Mouse (Mus musculus): ENCODE results near the gene Neurl4. TPM values are rescaled to one million over a fixed set of nuclear protein-coding genes. Genes with fewer than 3 reads are reported as not detected.
"Not testable (repeated sequence)": the region's sequence is repeated elsewhere in the genome, so short reads cannot be mapped to it uniquely, and the experiment has no call there.

The Neurl4 gene
- total and polyA plus RNA-seq, 2 experiments = 10.1 to 20.7 TPM

DNA sequence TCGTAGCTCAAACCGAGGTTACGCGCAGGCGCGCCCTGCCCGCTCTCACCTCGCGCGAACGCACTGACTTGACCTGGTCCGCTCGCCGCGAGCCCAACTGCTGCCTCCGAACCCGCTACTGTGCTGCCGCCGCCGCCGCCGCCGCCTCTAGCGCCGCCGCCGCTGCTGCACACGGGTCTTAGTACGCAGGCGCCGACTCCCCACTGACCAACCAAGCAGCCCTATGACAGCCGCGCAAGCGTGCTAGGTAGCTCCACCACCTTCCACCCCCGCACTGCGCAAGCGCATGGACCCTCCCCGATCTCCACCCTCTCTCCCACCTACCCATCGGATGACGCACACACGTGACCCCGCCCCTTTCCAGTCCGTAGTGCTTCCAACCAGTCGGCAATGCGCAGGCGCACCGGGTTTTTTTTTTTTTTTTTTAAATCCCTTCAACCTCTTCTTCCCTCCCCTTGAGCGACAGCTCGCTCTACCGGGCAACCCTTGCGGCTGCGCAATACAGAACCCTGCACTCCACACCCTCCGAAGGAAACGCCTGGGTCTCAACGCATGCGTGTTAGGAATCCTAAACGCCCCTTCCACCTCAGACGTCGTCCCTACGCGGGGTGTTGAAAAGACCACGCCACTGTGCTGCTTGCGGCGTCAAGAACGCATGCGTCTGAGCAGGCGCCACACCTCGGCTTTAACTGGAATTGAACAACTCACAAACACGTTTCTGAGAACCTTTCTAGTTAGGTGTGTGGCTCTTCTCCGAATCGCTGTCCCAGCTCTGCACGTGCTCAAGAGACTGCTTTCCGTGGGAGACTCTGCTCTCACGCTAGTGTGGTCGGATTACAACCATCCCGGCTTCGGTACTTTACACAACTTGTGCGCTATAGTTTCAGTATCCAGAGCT is 20.5 kb downstream of the Neurl4 start, which contains the start of gene Eif5a:
TSS of gene Eif5a (minus strand) at position 845 of the 898 bp plus-strand sequence.
- Histone ChIP-seq H3K36me3 (ENCODE audit: control insufficient read depth, insufficient read depth, low read length) (peaks cover 21% of the 10 kb centered on the region), H3K4me1 (ENCODE audit: control insufficient read depth, insufficient read depth, low read length) (peaks cover 5% of the 10 kb centered on the region; the same call in 1 of the 2 replicates), H3K4me3 (ENCODE audit: insufficient read depth, low read depth, low read length) (peak within 1 kb of the TSS; percentile 89), H3K27me3 (ENCODE audit: control insufficient read depth, insufficient read depth, low read length) (no peaks in the 10 kb centered on the region), H3K27ac (replicated peaks; ENCODE audit: insufficient read depth, low read depth, low read length) (peak within 1 kb of the TSS; percentile 93), H3K9ac (ENCODE audit: low read depth, low read length) (peak within 1 kb of the TSS; percentile 97), H3K79me2 (ENCODE audit: control insufficient read depth, insufficient read depth, low read length) (peaks cover 11% of the 10 kb centered on the region)
- under 1% methylated on average over 78 of the region's 78 CpGs for WGBS
- TF ChIP-seq CTCF (IDR thresholded peaks at IDR 0.05; ENCODE audit: low read depth, low read length) (peak; percentile 63), POLR2A (IDR thresholded peaks at IDR 0.05; ENCODE audit: extremely low read depth, insufficient read depth, low read length) (peak; percentile 86)
- peak; percentile 99 for DNase-seq (ENCODE audit: extremely low read depth, low read depth, low spot score)

DNA sequence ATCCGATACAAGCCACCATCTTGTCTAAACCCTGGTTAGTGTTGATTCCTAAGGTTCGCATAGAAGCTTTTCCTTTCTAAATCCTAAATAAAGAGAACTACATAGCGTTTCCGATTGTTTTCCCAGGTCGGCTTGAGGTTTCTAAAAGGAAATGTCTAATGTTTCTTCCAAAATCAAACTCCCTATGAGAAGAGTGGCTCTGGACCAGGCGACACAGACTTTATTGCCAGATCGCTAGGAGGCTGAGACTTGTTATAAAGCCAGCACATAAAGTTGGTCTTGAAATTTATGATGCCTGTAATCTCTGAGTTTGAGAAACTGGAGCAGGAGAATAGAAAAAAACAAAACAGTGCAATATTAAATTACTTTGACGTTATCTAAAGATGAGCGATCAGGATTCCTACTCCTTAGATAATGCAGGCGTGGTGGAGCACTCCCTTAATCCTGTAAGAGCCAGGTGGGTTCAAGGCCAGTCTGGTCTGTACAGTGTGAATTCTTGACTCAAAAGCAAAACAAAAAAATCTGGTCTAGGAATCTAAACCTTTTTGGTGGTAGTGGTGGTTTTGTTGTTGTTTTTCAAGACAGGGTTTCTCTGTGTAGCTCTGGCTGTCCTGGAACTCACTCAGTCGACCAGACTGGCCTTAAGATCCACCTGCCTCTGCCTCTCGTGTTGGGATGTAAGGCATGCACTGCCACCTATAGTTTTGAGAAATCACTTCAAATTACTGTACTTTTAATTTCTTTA is 21.3 kb downstream of the Neurl4 start:
- H3K9ac ChIP-seq (ENCODE audit: low read depth, low read length) = peak overlapping the region; percentile 80
- no peaks in the 10 kb centered on the region for H3K27me3 ChIP-seq (ENCODE audit: control insufficient read depth, insufficient read depth, low read length)
- H3K4me3 ChIP-seq (ENCODE audit: insufficient read depth, low read depth, low read length) = peak overlapping the region; percentile 55
- peaks cover 11% of the 10 kb centered on the region for H3K79me2 ChIP-seq (ENCODE audit: control insufficient read depth, insufficient read depth, low read length)
- peak overlapping the region; percentile 90 for H3K27ac ChIP-seq (replicated peaks; ENCODE audit: insufficient read depth, low read depth, low read length)
- peaks cover 20% of the 10 kb centered on the region for H3K36me3 ChIP-seq (ENCODE audit: control insufficient read depth, insufficient read depth, low read length)
- 3% methylated on average over 12 of the region's 12 CpGs for WGBS
- DNase-seq (ENCODE audit: extremely low read depth, low read depth, low spot score) = peak; percentile 46
- H3K4me1 ChIP-seq (ENCODE audit: control insufficient read depth, insufficient read depth, low read length) = peaks cover 5% of the 10 kb centered on the region; the same call in 1 of the 2 replicates
- TF ChIP-seq POLR2A (IDR thresholded peaks at IDR 0.05; ENCODE audit: extremely low read depth, insufficient read depth, low read length) (no peak), CTCF (IDR thresholded peaks at IDR 0.05; ENCODE audit: low read depth, low read length) (no peak)

DNA sequence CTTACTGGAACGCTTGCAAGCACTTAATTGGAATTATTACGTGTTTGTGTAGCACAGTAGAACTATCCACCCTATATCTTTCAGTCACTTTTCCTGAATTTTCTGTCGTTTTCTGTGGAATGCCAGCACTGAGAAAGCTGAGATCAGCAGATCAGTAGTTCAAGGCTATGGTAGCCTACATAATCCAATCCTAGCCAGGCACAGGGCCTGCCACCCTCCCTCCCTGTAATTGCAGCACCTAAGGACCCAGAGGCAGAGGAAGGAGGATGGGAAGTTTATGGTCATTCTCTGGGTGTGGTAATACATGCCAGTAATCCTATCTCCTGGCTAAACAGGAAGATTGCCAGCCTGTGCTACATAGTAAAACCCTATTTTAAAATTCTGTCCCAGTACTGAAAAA is 21.9 kb downstream of the Neurl4 start:
- H3K36me3 ChIP-seq (ENCODE audit: control insufficient read depth, insufficient read depth, low read length) = peaks cover 14% of the 10 kb centered on the region
- no peaks in the 10 kb centered on the region for H3K27me3 ChIP-seq (ENCODE audit: control insufficient read depth, insufficient read depth, low read length)
- peaks cover 11% of the 10 kb centered on the region for H3K79me2 ChIP-seq (ENCODE audit: control insufficient read depth, insufficient read depth, low read length)
- no peak for TF ChIP-seq CTCF (IDR thresholded peaks at IDR 0.05; ENCODE audit: low read depth, low read length)
- TF ChIP-seq POLR2A (IDR thresholded peaks at IDR 0.05; ENCODE audit: extremely low read depth, insufficient read depth, low read length) = no peak
- H3K9ac ChIP-seq (ENCODE audit: low read depth, low read length) = peak overlapping the region; percentile 36; the same call in 1 of the 2 replicates
- no peak for DNase-seq (ENCODE audit: extremely low read depth, low read depth, low spot score)
- H3K4me3 ChIP-seq (ENCODE audit: insufficient read depth, low read depth, low read length) = no peak overlapping the region
- WGBS = 49% methylated on average over 3 of the region's 3 CpGs
- peaks cover 5% of the 10 kb centered on the region; the same call in 1 of the 2 replicates for H3K4me1 ChIP-seq (ENCODE audit: control insufficient read depth, insufficient read depth, low read length)
- H3K27ac ChIP-seq (replicated peaks; ENCODE audit: insufficient read depth, low read depth, low read length) = peak overlapping the region; percentile 90

DNA sequence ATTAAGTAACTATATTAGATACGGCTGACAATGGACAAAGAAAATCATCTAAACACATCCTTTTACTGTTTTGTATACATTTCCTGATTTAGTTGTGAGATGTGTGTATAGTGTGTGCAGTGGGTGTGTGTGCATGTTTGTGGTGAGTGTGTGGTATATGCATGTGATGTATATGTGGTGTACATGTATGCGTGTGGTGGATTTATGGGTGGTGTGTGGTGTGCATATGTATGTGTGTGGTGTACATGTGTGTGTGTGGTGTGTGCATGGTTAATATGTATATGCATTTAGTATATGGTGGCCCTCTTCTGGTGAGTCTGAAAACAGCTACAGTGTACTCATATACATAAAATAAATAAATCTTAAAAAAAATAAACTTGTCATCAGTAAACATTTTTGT is 26.6 kb downstream of the Neurl4 start:
- Histone ChIP-seq H3K4me3 (ENCODE audit: insufficient read depth, low read depth, low read length) (no peak overlapping the region), H3K4me1 (ENCODE audit: control insufficient read depth, insufficient read depth, low read length) (0 out of 2 replicates have a peak, but pooled peaks cover 2% of the 10 kb centered on the region), H3K27ac (replicated peaks; ENCODE audit: insufficient read depth, low read depth, low read length) (no peak overlapping the region), H3K9ac (ENCODE audit: low read depth, low read length) (no peak overlapping the region), H3K27me3 (ENCODE audit: control insufficient read depth, insufficient read depth, low read length) (no peaks in the 10 kb centered on the region), H3K79me2 (ENCODE audit: control insufficient read depth, insufficient read depth, low read length) (no peaks in the 10 kb centered on the region), H3K36me3 (ENCODE audit: control insufficient read depth, insufficient read depth, low read length) (no peaks in the 10 kb centered on the region)
- WGBS = 96% methylated on average over 2 of the region's 2 CpGs
- TF ChIP-seq CTCF (IDR thresholded peaks at IDR 0.05; ENCODE audit: low read depth, low read length) = no peak
- no peak for TF ChIP-seq POLR2A (IDR thresholded peaks at IDR 0.05; ENCODE audit: extremely low read depth, insufficient read depth, low read length)
- DNase-seq (ENCODE audit: extremely low read depth, low read depth, low spot score) = no peak

GRCm38 (mm10) chr11:69929712-69930111 is 28.8 kb downstream of the Neurl4 start:
- Histone ChIP-seq H3K27ac (replicated peaks; ENCODE audit: insufficient read depth, low read depth, low read length) (no peak overlapping the region), H3K36me3 (ENCODE audit: control insufficient read depth, insufficient read depth, low read length) (no peaks in the 10 kb centered on the region), H3K9ac (ENCODE audit: low read depth, low read length) (no peak overlapping the region), H3K4me1 (ENCODE audit: control insufficient read depth, insufficient read depth, low read length) (peaks cover 2% of the 10 kb centered on the region; the same call in 1 of the 2 replicates), H3K79me2 (ENCODE audit: control insufficient read depth, insufficient read depth, low read length) (no peaks in the 10 kb centered on the region), H3K27me3 (ENCODE audit: control insufficient read depth, insufficient read depth, low read length) (no peaks in the 10 kb centered on the region), H3K4me3 (ENCODE audit: insufficient read depth, low read depth, low read length) (no peak overlapping the region)
- TF ChIP-seq POLR2A (IDR thresholded peaks at IDR 0.05; ENCODE audit: extremely low read depth, insufficient read depth, low read length) (no peak), CTCF (IDR thresholded peaks at IDR 0.05; ENCODE audit: low read depth, low read length) (no peak)
- no peak for DNase-seq (ENCODE audit: extremely low read depth, low read depth, low spot score)
- WGBS = 40% methylated on average over 4 of the region's 4 CpGs

DNA sequence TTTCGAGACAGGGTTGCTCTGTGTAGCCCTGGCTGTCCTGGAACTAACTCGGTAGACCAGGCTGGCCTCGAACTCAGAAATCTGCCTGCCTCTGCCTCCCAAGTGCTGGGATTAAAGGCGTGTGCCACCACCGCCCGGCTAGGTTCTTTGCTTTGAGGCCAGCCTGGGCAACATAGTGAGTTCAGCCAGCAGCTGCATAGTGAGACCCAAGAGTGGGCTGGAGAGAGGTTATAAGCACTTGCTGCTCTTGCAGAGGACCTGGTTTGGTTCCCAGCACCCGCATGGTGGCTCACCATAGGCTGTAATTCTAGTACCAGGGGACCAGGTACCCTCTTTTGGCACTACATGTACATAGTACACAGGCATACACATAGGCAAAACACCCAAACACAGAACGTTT is 29.3 kb downstream of the Neurl4 start:
- 87% methylated on average over 8 of the region's 8 CpGs for WGBS
- not testable (repeated sequence) for DNase-seq (ENCODE audit: extremely low read depth, low read depth, low spot score); H3K27me3 ChIP-seq (ENCODE audit: control insufficient read depth, insufficient read depth, low read length)

More for the DNA sequence above, 29.3 kb downstream of the Neurl4 start:
- not testable (repeated sequence) for H3K4me1 ChIP-seq (ENCODE audit: control insufficient read depth, insufficient read depth, low read length); H3K4me3 ChIP-seq (ENCODE audit: insufficient read depth, low read depth, low read length); H3K27ac ChIP-seq (replicated peaks; ENCODE audit: insufficient read depth, low read depth, low read length); H3K79me2 ChIP-seq (ENCODE audit: control insufficient read depth, insufficient read depth, low read length); H3K36me3 ChIP-seq (ENCODE audit: control insufficient read depth, insufficient read depth, low read length); H3K9ac ChIP-seq (ENCODE audit: low read depth, low read length)

All from liver, adult 2 months (tissue).